Mouse (Mus musculus): ENCODE results near the gene Fcna.

Fcna gene

DNA sequence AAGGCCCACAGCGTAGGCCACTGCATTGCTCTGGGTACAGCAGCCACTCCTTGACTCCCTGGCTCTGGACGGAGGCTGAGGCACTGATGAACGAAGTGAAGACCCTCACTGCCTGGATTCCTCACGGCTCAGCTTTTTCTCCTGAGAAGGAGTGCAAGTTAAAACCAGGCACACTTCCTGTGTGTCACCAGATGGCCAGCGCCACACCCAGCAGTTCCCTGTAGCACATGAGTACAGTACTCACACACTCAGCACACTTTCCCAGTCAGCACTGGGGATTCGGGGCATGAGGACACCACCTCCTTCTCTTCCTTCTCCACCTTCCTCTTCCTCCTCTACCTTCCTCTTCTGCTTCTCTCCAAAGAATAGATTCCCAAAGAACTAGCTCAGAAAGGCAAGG is at the start of gene Fcna:
Fcna (minus strand) TSS at position 220 of the 400 bp plus-strand sequence.
- DNase-seq = no peak

DNA sequence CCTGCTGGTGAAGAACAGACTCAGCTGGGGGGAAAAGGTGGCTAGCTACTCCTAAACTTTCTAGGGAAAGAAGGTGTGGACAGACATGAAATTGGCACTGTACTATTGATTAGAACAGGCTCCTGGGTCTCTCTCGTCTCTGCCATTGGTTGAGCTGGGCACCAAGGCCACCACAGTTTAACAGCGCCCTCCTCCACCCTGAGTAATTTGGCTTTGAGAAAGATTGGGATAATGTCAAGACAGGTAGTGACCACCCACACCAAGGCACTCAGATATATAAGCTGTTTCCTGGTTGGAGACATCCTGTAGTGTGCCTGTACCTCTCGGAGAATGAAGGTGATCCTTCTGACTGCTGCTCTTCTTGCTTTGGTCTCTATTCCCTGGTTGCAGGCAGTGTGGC is 48.7 kb upstream of the Fcna start, which contains the start of gene Lcn6:
Lcn6 (plus strand) TSS at position 301 of the 400 bp plus-strand sequence.
- DNase-seq = no peak

DNA sequence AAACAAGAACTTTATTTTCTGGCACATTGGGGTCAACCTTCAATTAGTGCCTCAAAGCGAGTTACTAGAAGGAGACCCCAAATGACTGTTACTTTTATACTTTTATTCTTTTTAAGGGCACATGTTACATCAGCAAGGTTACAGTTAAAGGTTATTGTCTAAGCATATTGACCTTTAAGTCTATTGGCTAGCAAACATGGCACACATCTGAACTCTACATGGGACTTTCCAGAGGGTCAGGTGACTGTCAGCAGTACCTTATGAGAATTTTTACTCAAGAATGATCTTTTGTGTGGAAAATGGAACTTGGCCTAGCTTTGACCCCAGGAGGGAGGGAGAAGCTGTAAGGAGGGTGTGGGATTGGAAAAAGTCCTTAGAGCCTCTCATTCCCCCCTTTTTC is 38.7 kb upstream of the Fcna start:
- DNase-seq = no peak

DNA sequence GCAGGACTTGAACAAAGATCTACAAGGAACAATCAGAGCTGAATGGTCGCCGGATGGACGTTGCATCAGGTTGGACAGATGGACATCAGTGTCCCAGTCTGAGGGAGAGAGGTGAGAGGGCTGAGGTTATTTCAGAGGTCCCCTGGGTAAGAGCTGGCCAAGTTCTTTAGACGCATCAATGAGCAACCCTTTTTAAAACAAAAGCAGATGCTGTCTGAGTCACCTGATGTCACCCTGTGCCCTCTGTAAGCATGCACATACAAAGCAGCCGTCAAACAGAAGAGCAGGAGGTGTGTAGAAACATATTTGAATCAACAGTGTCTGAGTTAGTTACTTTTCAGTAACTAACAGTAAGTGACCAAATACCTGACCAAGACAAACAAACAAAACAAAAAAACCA is 36.3 kb upstream of the Fcna start:
- no peak for DNase-seq

DNA sequence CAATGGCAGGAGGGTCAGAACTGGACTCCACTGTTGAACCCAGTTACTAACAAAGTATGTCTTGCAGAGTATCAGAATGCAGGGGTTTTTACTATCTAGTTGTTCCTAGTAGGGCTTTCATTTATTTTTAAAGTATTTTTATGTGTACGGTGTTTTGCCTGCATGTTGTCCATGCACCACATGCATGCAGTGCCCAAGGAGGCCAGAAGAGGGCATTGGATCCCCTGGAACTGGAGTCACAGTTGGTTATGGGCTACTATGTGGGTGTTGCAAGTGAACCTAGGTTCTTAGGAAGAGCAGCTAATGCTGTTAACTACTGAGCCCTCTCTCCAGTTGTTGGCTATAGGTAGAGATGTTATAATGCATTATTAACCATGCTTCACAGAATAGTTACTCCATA is 35.7 kb upstream of the Fcna start:
- no peak for DNase-seq

DNA sequence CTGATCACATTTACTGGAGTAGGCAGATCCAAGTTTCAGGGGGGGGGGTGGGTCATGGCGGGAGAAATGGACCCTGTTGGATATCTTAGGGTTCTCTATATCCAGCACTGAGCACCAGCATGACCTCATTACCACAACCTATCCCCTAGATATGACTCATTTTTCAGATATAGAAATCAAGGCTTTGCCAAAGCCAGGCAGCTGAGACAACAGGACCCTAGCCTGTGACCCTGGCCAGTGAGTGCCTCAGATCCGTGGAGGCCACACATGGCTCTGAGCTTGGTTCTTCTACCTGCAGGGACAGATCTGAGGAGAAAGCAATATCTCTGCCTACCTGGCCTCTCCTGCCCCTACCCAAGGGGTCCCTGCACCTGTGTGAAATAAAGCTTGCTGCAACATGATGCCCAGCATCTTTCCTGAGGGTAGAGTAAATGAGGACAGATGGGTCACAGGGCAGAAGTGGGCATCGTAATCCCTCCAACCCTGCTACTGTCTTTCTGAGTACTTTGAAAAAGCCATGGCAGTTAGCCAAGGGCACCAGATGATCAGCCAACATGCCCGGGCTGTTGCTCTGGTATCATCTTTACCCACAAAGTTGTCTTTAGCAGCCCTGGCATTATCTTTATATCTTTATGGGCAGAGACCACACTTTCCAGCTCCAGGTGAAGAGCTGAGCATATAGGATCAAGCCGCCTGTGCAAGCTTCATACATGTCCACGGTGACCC is 33.6 kb upstream of the Fcna start:
- DNase-seq = no peak

DNA sequence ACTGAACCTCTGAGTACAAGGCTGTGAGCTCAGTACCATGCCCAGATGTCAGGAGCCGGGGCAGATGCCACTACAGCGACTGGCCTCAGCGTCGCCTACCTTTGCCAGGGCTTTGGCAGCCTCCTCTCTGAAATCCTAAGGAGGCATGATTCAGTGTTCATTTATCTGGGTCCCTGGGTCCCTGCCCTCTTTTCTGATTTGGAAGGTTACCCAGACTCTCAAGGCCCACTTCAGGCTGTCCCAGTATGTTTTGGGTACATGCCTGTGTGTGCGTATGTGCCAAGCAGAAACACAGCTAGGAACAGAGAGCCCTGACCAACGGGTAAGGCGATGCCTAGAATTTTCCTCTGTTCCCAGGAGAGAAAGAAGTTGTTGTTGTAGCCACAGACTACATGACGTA is 32.4 kb upstream of the Fcna start:
- no peak for DNase-seq

DNA sequence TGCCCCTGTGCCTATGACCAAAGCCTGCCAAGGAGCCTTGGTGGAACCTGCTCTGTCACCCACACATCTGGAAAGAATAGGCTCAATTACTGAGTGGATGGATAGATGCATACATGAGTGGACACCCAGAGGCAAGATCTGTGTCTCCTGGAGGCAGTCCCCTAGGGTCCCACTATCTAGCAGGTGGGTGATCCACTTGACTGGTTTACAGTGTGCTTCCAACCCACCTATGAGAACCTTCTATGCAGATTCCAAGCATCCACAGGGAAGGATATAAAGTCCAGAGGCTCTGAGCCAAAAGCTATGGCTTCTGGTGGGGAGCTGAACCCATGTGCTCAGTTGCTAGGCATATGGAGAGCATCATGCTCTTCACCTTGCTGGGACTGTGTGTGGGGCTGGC is 29.8 kb upstream of the Fcna start, which contains the start of gene Lcn5:
Lcn5 (plus strand) TSS at position 301 of the 400 bp plus-strand sequence.
- no peak for DNase-seq

DNA sequence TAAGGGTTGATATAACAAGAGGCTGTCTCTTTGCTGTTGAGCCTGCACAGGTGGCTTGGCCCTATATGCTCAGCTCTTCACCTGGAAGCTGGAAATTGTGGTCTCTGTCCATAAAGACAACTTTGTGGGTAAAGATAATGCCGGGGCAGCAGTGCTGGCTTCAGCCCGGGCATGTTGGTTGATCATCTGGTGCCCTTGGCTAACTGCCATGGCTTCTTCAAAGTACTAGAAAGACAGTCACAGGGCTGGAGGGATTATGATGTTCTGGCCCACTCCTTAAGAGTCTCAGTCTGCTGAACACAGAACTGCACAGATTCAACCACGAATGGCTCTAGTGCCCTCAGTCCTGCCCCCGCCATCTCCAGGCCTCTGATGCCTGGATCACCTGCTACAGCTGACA is 29.4 kb upstream of the Fcna start:
- no peak for DNase-seq

DNA sequence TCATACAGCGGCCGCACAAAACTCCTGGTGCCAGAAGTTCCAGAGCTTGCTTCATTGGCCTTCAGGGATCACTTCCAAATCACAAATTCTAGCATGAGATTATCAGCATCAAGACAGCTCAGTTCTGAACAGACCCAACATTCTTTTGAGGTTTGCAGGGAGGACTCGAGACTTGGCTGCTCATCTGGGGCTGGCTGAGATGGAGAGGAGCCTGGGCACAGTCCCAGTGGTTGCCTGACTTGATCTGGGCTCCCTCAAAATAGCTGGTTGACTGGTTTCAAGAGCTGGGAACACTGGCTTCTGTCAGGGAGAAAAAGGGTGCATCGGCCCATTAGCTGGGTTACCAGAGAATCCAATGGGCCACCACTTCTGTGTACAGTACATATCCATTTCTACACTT is 28.9 kb upstream of the Fcna start:
- no peak for DNase-seq

DNA sequence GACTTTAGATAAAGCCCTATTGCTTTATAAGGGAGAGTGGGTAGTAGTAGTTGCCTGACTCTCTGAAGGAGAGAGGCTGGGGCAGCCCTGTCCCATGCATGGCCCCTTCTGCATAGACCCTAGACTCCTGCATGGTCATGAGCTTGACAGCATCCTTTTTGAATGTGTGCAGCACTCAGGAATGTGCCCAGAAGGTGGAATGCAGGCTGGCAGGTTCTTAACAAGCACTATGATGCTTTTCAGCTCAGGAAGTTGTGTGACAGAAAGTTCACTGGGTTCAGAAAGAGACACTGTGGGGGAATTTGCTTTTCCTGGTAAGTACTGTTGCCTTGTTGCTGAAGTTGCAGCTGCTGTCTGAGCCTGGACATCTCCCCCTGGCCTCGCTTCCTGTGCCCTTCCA is 26.7 kb upstream of the Fcna start:
- no peak for DNase-seq

DNA sequence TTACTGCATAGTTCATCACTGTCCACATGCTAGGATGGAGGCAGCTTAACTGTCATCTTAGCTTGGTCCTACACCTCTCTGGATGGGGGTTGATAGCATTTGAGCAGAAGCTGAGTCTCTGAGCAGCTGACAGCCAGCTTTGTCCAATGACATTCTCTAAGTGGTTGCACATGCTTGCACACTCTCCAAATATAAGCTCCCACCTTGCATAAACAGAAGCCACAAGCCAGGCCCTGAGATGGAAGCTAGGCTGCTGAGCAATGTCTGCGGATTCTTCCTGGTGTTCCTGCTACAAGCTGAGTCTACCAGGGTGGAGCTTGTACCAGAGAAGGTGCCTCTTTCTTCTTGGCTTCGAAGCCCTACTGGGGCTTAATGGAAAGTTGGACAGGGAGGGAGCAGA is 25.1 kb upstream of the Fcna start, which contains the start of gene Lcn8:
Lcn8 (plus strand) TSS at position 219 of the 400 bp plus-strand sequence.
- DNase-seq = no peak

DNA sequence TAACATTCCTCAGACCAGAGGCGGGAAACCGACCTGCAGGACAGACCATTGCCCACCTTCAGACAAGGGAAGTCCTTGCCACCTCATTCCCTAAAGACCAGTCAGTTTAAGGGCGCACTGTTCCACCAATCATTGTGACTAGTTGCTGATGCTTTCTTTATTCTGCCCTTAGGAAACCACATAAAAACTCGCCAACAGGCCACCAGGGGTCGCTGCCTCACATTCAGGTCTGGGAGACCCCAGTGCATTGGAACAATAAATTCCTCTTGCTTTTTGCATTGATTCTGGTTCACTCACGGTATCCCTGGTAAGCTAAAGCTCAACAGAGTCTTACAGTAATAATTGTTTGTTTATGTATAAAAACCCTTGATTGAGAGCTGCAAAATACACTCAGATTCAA is 12.1 kb upstream of the Fcna start:
- no peak for DNase-seq

DNA sequence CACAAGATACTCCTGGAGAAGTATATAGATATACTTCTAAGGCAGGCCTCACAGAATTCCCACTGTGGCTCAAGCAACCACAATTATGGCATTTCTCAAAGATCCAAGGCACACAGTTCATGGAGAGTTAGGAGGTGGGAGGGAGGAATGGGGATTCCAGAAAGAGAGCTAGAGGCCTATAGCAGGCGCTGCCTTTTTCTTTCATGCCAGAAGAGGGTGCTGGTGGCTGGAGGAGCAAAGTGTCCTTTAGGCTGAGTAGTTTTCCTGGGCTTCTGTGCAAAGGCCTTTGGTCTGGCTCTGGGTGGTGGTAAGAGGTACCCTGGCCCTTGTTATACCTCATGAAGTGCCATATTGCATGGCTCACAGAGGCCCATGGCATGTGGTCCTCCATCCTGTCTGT is 6.2 kb upstream of the Fcna start:
- DNase-seq = no peak

DNA sequence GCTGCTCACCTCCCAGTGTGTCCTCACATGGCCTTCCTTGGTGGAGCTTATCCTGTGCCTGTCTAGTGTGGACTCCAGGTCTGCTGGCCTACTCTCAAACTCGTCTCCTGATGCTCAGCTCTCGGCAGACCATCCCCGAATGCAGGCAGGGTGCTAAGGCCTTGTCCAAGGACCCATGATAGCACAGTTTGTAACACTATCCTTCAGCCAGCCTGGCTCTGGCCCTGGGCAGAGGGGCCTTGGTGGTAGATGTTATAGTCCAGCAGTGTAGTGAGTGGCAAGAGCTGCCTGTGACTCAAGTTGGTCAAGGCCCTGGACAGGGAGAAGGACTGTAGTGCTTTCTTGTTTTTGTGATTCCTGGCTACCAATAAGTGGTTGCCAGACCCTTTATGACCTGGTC is 5.8 kb upstream of the Fcna start:
- DNase-seq = no peak

DNA sequence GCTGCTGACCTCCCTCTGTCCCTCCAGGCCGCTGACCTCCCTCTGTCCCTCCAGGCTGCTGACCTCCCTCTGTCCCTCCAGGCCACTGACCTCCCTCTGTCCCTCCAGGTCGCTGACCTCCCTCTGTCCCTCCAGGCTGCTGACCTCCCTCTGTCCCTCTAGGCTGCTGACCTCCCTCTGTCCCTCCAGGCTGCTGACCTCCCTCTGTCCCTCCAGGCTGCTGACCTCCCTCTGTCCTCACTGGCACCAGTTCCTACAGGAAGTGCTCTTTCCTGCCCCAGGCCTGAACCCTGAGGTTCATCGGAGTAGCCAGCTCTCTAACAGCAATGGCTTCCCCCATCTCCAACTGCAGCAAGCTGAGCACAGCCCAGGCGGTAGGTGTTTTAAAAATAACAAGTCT is 908 bp upstream of the Fcna start:
- DNase-seq = peak; percentile 47

DNA sequence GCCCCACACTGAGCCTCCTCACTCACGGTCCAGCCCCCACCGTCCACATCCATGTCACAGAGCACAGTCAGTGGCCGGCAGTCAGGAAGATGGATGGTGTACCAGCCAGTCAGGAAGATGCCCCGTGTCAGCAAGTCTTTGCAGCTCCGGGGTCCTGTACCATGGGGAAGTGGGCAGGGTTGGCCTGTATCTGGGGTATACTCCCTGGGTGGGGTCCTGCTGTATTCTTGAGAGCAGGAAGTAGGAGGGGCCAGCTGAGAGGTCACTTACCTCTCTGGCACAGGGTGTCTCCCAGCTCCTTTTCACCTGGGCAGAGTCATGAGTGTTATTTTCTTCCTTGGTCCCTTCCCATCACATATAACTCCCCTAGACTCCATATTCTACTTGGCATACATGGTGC is 1.8 kb downstream of the Fcna start:
- no peak for DNase-seq

DNA sequence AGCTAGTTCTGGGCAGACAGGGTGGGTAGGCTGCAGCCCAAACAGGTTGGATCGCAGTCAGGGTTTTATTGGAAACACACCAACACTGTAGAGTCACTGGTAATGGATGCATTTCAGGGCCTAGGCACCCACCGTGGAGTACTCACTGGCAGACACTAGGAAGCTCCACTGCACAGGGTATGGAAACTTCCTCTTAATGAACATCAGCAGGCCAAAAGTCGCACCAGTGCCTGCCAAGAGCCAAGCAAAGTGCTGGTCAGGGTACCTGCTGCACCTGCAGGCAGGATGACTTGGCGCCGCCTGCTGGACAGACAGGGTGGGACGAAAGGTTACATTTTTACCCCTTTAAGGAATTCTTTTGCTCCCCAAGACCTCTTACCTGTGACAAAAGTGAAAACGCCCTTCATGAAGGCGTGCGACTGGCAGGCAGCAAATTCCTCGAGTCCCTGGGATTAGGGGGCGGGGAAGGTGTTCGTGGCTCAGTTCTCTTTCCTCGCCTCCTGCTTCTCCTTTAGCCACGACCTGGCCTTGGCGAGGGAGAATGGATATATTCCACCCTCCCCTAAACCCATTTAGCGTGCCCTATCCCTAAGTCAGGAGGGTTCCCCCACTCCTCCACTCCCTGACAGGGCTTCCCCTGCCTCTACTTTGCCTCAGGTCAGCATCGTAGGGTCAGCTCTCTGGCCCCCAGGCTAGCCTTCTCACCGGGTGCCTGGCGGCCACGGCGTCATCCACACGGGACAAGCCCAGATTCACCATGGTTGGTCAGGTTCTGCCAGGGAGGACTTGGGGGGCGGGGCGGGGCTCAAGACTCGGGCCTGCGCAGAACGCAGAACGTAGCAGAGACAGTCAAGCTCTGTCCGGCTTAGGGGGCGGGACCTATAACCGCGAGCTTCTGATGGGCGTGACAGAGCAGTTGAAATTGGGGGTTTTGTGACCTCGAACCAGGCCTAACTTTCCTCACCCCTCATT is 6.3 kb downstream of the Fcna start, which contains the start of gene Tmem141:
Tmem141 (minus strand) TSS at position 777 of the 972 bp plus-strand sequence.
- peak; percentile 91 for DNase-seq

DNA sequence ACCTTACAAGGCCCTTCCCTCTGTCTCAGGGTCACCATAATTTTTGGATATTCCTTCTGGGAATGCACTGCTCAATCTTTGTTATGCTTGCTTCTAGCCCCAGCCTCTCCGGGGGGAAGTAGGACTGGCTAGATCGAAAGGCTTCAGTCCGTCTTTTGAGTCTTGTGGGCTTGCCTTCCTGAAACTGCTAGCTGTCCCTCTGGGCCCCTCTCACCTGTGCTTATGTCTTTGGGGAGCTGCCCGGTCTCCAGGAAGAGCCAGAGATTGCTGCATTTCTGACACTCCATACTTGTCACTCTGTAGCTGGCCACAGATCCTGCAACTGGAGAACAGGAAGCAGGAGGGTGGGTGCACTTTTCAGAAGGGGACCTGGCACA is 7.0 kb downstream of the Fcna start:
- no peak for DNase-seq

DNA sequence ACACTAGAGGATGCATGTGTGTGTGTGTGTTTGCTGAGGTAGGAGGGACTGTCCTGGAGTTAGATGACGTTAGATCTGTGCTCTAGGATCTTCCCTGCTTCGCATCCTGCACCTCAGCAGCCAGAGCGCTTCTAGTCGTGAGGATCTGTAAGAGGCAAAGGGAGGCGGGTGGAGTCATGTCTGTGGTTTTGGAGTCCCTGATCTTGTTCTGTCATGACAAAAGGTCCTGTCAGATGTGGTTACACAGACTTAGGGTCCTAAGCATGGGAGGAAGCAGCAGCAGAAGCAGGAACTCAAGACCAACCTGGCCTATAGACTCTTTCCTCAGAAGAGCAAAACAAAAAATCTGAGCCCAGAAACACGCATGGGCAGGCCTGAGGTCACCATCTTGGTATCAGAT is 7.4 kb downstream of the Fcna start:
- no peak for DNase-seq

DNA sequence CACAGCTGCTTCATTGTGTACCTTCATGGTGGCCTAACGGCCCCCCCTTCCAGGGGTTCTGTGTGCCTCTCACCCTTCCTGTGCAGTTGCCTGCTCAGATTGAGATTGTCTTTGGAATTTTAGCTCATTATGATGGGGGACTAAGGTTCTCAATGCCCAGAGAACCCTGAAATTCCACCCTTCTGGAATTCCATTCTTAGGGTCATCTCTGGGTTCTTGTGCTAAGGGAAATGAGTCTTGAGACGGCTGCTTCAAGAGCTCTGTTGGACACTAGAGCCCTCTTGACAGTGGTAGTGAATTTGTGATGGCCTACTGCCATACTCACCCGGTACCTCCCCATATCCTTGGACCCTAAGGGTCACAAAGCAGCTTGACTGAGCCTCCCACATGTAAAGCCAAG is 10.3 kb downstream of the Fcna start, which contains the start of gene Ccdc183:
Ccdc183 (minus strand) TSS at position 101 of the 400 bp plus-strand sequence.
- DNase-seq = no peak

DNA sequence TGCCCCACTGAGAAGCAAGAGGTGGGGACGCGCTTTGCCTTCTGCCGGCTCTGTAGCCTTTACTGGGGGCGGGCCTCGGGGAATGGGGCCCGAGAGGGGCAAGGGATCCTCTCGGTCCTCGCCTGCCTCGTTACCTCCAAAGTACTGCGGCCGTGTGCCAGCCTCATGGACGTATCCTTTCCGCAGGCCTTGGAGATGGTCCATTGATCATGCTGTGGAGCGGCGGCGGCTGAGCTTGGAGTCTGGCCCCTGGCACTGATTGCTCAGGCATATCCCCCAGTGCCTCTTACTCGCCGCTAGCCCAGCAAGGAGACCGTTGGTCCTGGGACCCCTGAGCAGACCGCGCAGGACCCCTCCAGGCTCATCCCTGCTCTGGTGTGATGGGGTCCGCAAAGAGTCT is 11.4 kb downstream of the Fcna start:
- DNase-seq = no peak

DNA sequence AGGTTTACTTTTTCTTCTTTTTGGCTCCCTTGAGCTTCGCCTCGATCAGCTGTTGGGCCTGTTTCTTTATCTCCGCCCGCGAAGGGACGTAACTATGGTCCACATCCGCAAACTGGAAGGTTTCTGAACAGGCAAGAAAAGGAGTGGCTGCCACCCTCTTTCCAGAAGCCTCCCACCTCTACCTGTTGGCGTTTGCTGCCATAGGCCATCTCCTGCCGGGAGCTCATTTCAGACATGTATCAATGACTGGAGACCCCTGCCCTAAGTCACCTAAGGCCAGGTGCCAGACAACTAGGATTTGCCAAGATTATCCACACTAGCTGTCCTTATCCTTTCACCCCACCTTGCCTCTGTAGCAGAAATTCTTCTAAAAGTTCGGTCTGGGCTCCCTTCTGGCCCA is 19.2 kb downstream of the Fcna start:
- no peak for DNase-seq

Data from kidney, adult 11 months (tissue).